Mouse (Mus musculus) lung, postnatal 10 days (tissue): ENCODE measurements around the gene Gkn1.

Experiments used
- DNase-seq: peaks from one replicate; pipeline ENCODE4 v3.0.0; 2021

The Gkn1 gene

GRCm38 (mm10) chr6:87318651-87319050, 32.1 kb downstream of the Gkn1 start:
- no peak for DNase-seq

DNA sequence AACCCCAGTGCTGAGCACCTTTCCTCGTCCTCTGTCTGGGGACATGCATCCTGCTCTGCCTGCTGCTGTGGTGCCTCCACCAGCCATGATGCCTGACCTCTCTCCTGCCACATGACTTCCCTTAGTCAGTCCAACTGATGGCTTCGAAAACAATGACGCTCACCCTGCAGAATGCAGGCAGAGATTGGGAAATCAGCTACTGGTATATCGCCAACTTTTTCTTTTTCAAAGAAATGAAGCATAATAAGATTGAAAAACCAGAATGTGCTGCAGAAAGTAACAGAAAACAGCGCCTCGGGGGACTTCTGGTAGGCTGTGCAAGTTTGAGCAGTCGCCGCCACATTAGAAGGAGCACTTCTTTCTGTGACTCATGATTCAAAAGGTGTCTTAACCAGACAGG, 33.8 kb downstream of the Gkn1 start:
- DNase-seq: peak; percentile 69

- DNase-seq: no peak
Measured at GRCm38 (mm10) chr6:87312761-87313160, 38.0 kb downstream of the Gkn1 start.

GRCm38 (mm10) chr6:87304486-87304885, 46.3 kb downstream of the Gkn1 start:
- peak; percentile 35 for DNase-seq

DNA sequence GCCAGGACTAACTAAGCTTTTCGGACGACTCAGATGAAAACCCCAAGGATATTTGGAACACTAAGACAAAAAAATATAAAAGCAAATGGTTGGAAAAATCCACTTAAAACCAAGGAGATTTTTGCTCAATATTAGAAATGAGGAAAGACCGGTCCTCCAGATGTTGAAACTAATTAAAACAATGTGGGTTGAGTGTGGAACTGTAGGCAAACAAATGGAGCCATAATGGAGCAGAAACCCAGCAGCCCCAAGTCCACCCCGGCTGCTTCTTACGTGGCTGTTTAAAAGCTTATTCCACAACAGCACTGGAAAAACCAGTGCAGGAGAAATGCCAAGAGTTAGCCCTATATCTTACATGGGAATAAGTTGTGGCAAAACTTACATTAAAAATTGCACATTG, 48.0 kb downstream of the Gkn1 start:
- DNase-seq: no peak

DNA sequence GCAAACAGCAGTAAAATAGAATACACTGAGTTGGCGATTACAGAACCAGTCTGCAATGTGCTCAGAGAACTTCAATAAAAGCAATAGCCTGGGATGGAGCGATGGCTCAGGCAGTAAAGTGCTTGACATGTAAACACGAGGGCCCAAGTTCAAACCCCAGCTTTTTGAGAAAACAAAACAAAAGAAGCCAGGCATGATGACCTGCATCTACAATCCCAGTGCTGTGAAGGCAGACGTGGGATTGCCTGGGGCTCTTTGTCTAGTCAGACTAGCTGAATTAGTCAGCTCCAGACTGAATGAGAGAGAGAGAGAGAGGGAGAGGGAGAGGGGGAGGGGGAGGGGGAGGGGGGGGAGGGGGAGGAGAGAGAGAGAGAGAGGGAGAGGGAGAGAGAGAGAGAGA, 48.8 kb downstream of the Gkn1 start:
- no peak for DNase-seq
